Mouse (Mus musculus): Measurements from ENCODE around the gene Pnp. TPM values are rescaled to one million over a fixed set of nuclear protein-coding genes. Genes with fewer than 3 reads are reported as not detected.

The Pnp gene
- 26.3 TPM for polyA plus RNA-seq (2017; shearing (Covaris generic))

GRCm38 (mm10) chr14:50930754-50931492 lies at the start of gene Pnp, which contains the start of gene Pip4p1:
Pnp (plus strand) TSS chr14:50931082.
Pip4p1 (minus strand) TSS chr14:50930856.

GRCm38 (mm10) chr14:50897374-50897765 lies 33.5 kb upstream of the Pnp start, which contains the start of gene Klhl33:
Klhl33 (minus strand) TSS chr14:50897507.

GRCm38 (mm10) chr14:50924281-50925064 lies 6.4 kb upstream of the Pnp start, which contains the start of the genes Osgep and Apex1:
Osgep (minus strand) TSS chr14:50924893.
Apex1 (plus strand) TSS chr14:50924968.

GRCm38 (mm10) chr14:50943932-50944667 lies 13.2 kb downstream of the Pnp start, which contains the start of gene Gm49342:
Gm49342 (plus strand) TSS chr14:50944517.

GRCm38 (mm10) chr14:50955942-50956508 lies 25.1 kb downstream of the Pnp start, which contains the start of gene Pnp2:
Pnp2 (plus strand) TSS chr14:50955992.

GRCm38 (mm10) chr14:51007152-51007801 lies 76.4 kb downstream of the Pnp start, which contains the start of gene Rnase10:
Rnase10 (plus strand) TSS chr14:51007751.

Other genes with a start within 250 kb of the Pnp start
- gene Olfr747, start 237.9 kb upstream of the Pnp start, polyA plus RNA-seq (2017; shearing (Covaris generic)) = not detected
- gene Olfr748, start 223.7 kb upstream of the Pnp start, polyA plus RNA-seq (2017; shearing (Covaris generic)) = 0.22 TPM
- not detected for gene Olfr749, start 186.0 kb upstream of the Pnp start, polyA plus RNA-seq (2017; shearing (Covaris generic))
- gene Ttc5, start 145.6 kb upstream of the Pnp start, polyA plus RNA-seq (2017; shearing (Covaris generic)) = 87.5 TPM
- gene Ccnb1ip1, start 123.3 kb upstream of the Pnp start, polyA plus RNA-seq (2017; shearing (Covaris generic)) = not detected
- gene Parp2, start 123.2 kb upstream of the Pnp start, polyA plus RNA-seq (2017; shearing (Covaris generic)) = 64.7 TPM
- 15.7 TPM for gene Tep1, start 60.5 kb upstream of the Pnp start, polyA plus RNA-seq (2017; shearing (Covaris generic))
- gene Klhl33, start 33.6 kb upstream of the Pnp start, polyA plus RNA-seq (2017; shearing (Covaris generic)) = 0.14 TPM
- 101 TPM for gene Osgep, start 6.2 kb upstream of the Pnp start, polyA plus RNA-seq (2017; shearing (Covaris generic))
- gene Apex1, start 6.1 kb upstream of the Pnp start, polyA plus RNA-seq (2017; shearing (Covaris generic)) = 62.6 TPM
- 138 TPM for gene Pip4p1, start 226 bp upstream of the Pnp start, polyA plus RNA-seq (2017; shearing (Covaris generic))
- not detected for gene Gm49342, start 13.4 kb downstream of the Pnp start, polyA plus RNA-seq (2017; shearing (Covaris generic))
- not detected for gene Pnp2, start 24.9 kb downstream of the Pnp start, polyA plus RNA-seq (2017; shearing (Covaris generic))
- gene Rnase10, start 76.7 kb downstream of the Pnp start, polyA plus RNA-seq (2017; shearing (Covaris generic)) = not detected
- not detected for gene Rnase9, start 110.8 kb downstream of the Pnp start, polyA plus RNA-seq (2017; shearing (Covaris generic))
- gene Rnase11, start 119.1 kb downstream of the Pnp start, polyA plus RNA-seq (2017; shearing (Covaris generic)) = not detected
- not detected for gene Rnase12, start 126.6 kb downstream of the Pnp start, polyA plus RNA-seq (2017; shearing (Covaris generic))
- gene Olfr750, start 143.4 kb downstream of the Pnp start, polyA plus RNA-seq (2017; shearing (Covaris generic)) = 0.09 TPM
- gene Rnase4, start 160.0 kb downstream of the Pnp start, polyA plus RNA-seq (2017; shearing (Covaris generic)) = 0.39 TPM
- not detected for gene Ang, start 160.1 kb downstream of the Pnp start, polyA plus RNA-seq (2017; shearing (Covaris generic))
- not detected for gene Eddm3b, start 183.3 kb downstream of the Pnp start, polyA plus RNA-seq (2017; shearing (Covaris generic))
- not detected for gene Rnase6, start 192.8 kb downstream of the Pnp start, polyA plus RNA-seq (2017; shearing (Covaris generic))
- gene Rnase1, start 215.7 kb downstream of the Pnp start, polyA plus RNA-seq (2017; shearing (Covaris generic)) = not detected
- not detected for gene Rnase2b, start 231.2 kb downstream of the Pnp start, polyA plus RNA-seq (2017; shearing (Covaris generic))

All from naive thymus-derived CD4-positive, alpha-beta T cell, adult 5 months (primary cell).